Mouse (Mus musculus) brain, embryonic 14.5 days (tissue): ENCODE results near the gene Mgat4e.

ENCODE experiments used
- CTCF ChIP-seq: fragments of 200-500 bp; IDR thresholded peaks from 2 replicates; pipeline ENCODE4 v1.5.1; 2012; ENCODE audit warnings: inconsistent platforms, mild to moderate bottlenecking, moderate library complexity, borderline replicate concordance; ENCODE audit not compliant: insufficient read depth, insufficient read length; ENCODE audit errors: extremely low read depth
- POLR2A ChIP-seq: fragments of 200-500 bp; IDR thresholded peaks from 2 replicates; pipeline ENCODE4 v1.6.1; 2012; ENCODE audit warnings: mild to moderate bottlenecking, inconsistent platforms, borderline replicate concordance; ENCODE audit not compliant: poor library complexity, insufficient read depth, insufficient read length, severe bottlenecking; ENCODE audit errors: extremely low read depth

DNA sequence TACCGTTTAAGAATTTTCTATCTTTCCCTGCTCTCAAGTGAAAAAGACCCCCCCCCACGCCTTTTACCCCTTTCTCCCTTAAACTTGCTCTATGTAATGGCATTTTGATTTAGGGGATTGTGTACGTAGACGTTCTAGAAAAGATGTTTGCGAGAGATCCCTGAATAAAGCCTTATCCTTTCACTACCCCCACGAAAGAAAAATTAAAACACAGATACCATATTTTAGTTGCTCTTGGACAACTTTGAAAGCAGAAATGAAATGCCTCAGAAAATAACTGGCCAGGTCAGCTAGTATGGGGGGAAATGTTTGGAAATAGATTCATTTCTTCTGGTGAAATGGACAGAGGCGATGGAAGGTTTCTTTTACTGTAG is 12.3 kb upstream of the Mgat4e start:
- TF ChIP-seq POLR2A (no peak), CTCF (no peak)
